Mouse (Mus musculus): ENCODE results near the gene Entr1.

The Entr1 gene

DNA sequence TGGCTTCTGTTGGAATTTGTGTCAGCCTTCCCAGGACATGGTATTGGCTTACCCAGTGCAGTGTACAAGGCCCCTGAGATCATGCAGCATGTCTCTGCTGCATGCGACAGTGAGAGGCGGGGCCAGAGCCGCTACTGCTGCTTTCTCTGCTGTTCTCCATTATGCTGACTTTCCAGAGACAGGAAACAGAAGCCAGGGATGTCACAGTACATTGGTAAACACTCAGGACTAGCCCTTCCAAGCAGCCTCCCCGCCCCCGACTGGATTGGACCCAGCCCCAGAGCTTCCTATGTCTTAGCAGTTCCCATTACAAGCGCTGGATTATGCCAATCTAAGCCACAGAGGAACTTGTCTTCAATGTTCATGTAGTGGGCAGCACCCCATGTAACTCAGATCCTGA lies 40.9 kb downstream of the Entr1 start:
- DNase-seq (ENCODE audit: low read depth, low spot score), result no peak

- no peak for DNase-seq (ENCODE audit: low read depth, low spot score)
Observed at GRCm38 (mm10) chr2:26342609-26343490, 46.3 kb downstream of the Entr1 start.

GRCm38 (mm10) chr2:26342044-26342443 lies 47.1 kb downstream of the Entr1 start:
- no peak for DNase-seq (ENCODE audit: low read depth, low spot score)

- no peak for DNase-seq (ENCODE audit: low read depth, low spot score)
Observed at GRCm38 (mm10) chr2:26341510-26341981, 47.6 kb downstream of the Entr1 start.

GRCm38 (mm10) chr2:26339204-26339551 lies 49.9 kb downstream of the Entr1 start:
- DNase-seq (ENCODE audit: low read depth, low spot score), result no peak

- no peak for DNase-seq (ENCODE audit: low read depth, low spot score)
Observed at GRCm38 (mm10) chr2:26338302-26339203, 50.6 kb downstream of the Entr1 start.

Data from brain, embryonic 18.5 days (tissue).